Mouse (Mus musculus): ENCODE results near the gene Mocs2. TPM values are rescaled to one million over a fixed set of nuclear protein-coding genes. Genes with fewer than 3 reads are reported as not detected.
A peak's percentile ranks its signal among the peaks of the same experiment; 100 is the strongest.

The Mocs2 gene
- total and polyA plus RNA-seq, 3 experiments: 37.4 to 59.2 TPM; not detected in 1

- DNase-seq (ENCODE audit: low read depth, low spot score): peak; percentile 65
- Histone ChIP-seq H3K4me3 (ENCODE audit: control insufficient read depth in 1 of 2, insufficient read depth in 1 of 2, low read depth in 2 of 2, low read length in 2 of 2) (no peak overlapping the region), H3K27ac (ENCODE audit: control insufficient read depth, low read depth, low read length) (no peak overlapping the region), H3K4me1 (ENCODE audit: control insufficient read depth in 1 of 2, insufficient read depth in 2 of 2, low read length in 2 of 2) (peaks cover 0 to 5% of the 10 kb centered on the region in 2 experiments; a peak in 3 of 4 replicates), H3K9ac (ENCODE audit: control insufficient read depth, low read depth, low read length, poor library complexity, severe bottlenecking) (no peak overlapping the region), H3K9me3 (replicated peaks; ENCODE audit: insufficient read depth, low read length) (no peaks in the 10 kb centered on the region), H3K27me3 (ENCODE audit: control insufficient read depth in 1 of 2, insufficient read depth in 2 of 2, low read length in 2 of 2) (no peaks in the 10 kb centered on the region), H3K36me3 (ENCODE audit: control insufficient read depth in 1 of 2, insufficient read depth in 2 of 2, low read length in 2 of 2) (peaks cover 0 to 7% of the 10 kb centered on the region in 2 experiments; a peak in 3 of 4 replicates), H3K79me2 (ENCODE audit: control insufficient read depth, insufficient read depth, low read length, poor library complexity) (no peaks in the 10 kb centered on the region)
- TF ChIP-seq RAD21 (IDR thresholded peaks at IDR 0.05; ENCODE audit: low read depth, low read length): peak; percentile 78
- TF ChIP-seq UBTF (IDR thresholded peaks at IDR 0.05; ENCODE audit: borderline replicate concordance, insufficient read depth, low read depth, low read length): no peak
- peak; percentile 7 to 76 (median 71); a peak in 4 of 6 replicates for TF ChIP-seq CTCF (IDR thresholded peaks at IDR 0.05 in 2 of 3, conservative IDR thresholded peaks at IDR 0.05 in 1 of 3; ENCODE audit: control insufficient read depth in 1 of 3, insufficient read depth in 1 of 3, low read depth in 2 of 3, low read length in 3 of 3, poor library complexity in 1 of 3, severe bottlenecking in 1 of 3)
- peak; percentile 66 for TF ChIP-seq ZC3H11A (IDR thresholded peaks at IDR 0.05; ENCODE audit: low read depth, low read length)
- TF ChIP-seq SMC3 (IDR thresholded peaks at IDR 0.05; ENCODE audit: low read depth, low read length): peak; percentile 77
These were observed 13.4 kb downstream of the Mocs2 start for GRCm38 (mm10) chr13:114831367-114831833.

- DNase-seq (ENCODE audit: low read depth, low spot score): no peak
- Histone ChIP-seq H3K4me1 (ENCODE audit: control insufficient read depth in 1 of 2, insufficient read depth in 2 of 2, low read length in 2 of 2) (peaks cover 7 to 12% of the 10 kb centered on the region in 2 experiments), H3K9ac (ENCODE audit: control insufficient read depth, low read depth, low read length, poor library complexity, severe bottlenecking) (no peak overlapping the region), H3K27me3 (ENCODE audit: control insufficient read depth in 1 of 2, insufficient read depth in 2 of 2, low read length in 2 of 2) (no peaks in the 10 kb centered on the region), H3K36me3 (ENCODE audit: control insufficient read depth in 1 of 2, insufficient read depth in 2 of 2, low read length in 2 of 2) (peaks cover 0 to 19% of the 10 kb centered on the region in 2 experiments; a peak in 2 of 4 replicates), H3K9me3 (replicated peaks; ENCODE audit: insufficient read depth, low read length) (no peaks in the 10 kb centered on the region), H3K4me3 (ENCODE audit: control insufficient read depth in 1 of 2, insufficient read depth in 1 of 2, low read depth in 2 of 2, low read length in 2 of 2) (no peak overlapping the region), H3K27ac (ENCODE audit: control insufficient read depth, low read depth, low read length) (no peak overlapping the region), H3K79me2 (ENCODE audit: control insufficient read depth, insufficient read depth, low read length, poor library complexity) (no peaks in the 10 kb centered on the region)
- TF ChIP-seq CHD1 (IDR thresholded peaks at IDR 0.05; ENCODE audit: low read depth, low read length) (no peak), MAFK (IDR thresholded peaks at IDR 0.05; ENCODE audit: borderline replicate concordance, low read depth, low read length) (no peak), TAL1 (IDR thresholded peaks at IDR 0.05; ENCODE audit: low read length) (no peak), BHLHE40 (IDR thresholded peaks at IDR 0.05; ENCODE audit: borderline replicate concordance, low read depth, low read length) (no peak)
These were observed 14.7 kb downstream of the Mocs2 start for GRCm38 (mm10) chr13:114832761-114833160.

- no peak overlapping the region for H3K4me3 ChIP-seq (ENCODE audit: control insufficient read depth in 1 of 2, insufficient read depth in 1 of 2, low read depth in 2 of 2, low read length in 2 of 2)
- DNase-seq (ENCODE audit: low read depth, low spot score): no peak
- H3K36me3 ChIP-seq (ENCODE audit: control insufficient read depth in 1 of 2, insufficient read depth in 2 of 2, low read length in 2 of 2): peaks cover 0 to 19% of the 10 kb centered on the region in 2 experiments; a peak in 2 of 4 replicates
- H3K9ac ChIP-seq (ENCODE audit: control insufficient read depth, low read depth, low read length, poor library complexity, severe bottlenecking): no peak overlapping the region
- peaks cover 7 to 12% of the 10 kb centered on the region in 2 experiments for H3K4me1 ChIP-seq (ENCODE audit: control insufficient read depth in 1 of 2, insufficient read depth in 2 of 2, low read length in 2 of 2)
- no peaks in the 10 kb centered on the region for H3K27me3 ChIP-seq (ENCODE audit: control insufficient read depth in 1 of 2, insufficient read depth in 2 of 2, low read length in 2 of 2)
- no peak overlapping the region for H3K27ac ChIP-seq (ENCODE audit: control insufficient read depth, low read depth, low read length)
- H3K79me2 ChIP-seq (ENCODE audit: control insufficient read depth, insufficient read depth, low read length, poor library complexity): no peaks in the 10 kb centered on the region
- no peaks in the 10 kb centered on the region for H3K9me3 ChIP-seq (replicated peaks; ENCODE audit: insufficient read depth, low read length)
- TF ChIP-seq POLR2AphosphoS2 (IDR thresholded peaks at IDR 0.05; ENCODE audit: low read length): no peak
These were observed 15.3 kb downstream of the Mocs2 start for GRCm38 (mm10) chr13:114833351-114833750.

Data from MEL (cell line).